Mouse (Mus musculus) kidney, adult 2 months (tissue): ENCODE data around the gene Gm28048. TPM values are rescaled to one million over a fixed set of nuclear protein-coding genes. Genes with fewer than 3 reads are reported as not detected.

Experiments
- DNase-seq: peaks from one replicate; pipeline ENCODE4 v3.0.0; 2021
- H3K27ac ChIP-seq: fragments of 200-500 bp; 2 replicates; pipeline ENCODE4 v1.5.1; 2012; ENCODE audit warnings: low read depth, low read length, control low read depth, inconsistent platforms; ENCODE audit not compliant: insufficient read depth
- H3K27me3 ChIP-seq: fragments of 200-500 bp; replicated peaks from 2 replicates; pipeline ENCODE4 v1.6.1; 2012; ENCODE audit warnings: mild to moderate bottlenecking, moderate library complexity, low read length, inconsistent platforms; ENCODE audit not compliant: control insufficient read depth, insufficient read depth
- H3K36me3 ChIP-seq: fragments of 200-500 bp; 2 replicates; pipeline ENCODE4 v1.6.1; 2012; ENCODE audit warnings: mild to moderate bottlenecking, moderate library complexity, low read length, inconsistent platforms; ENCODE audit not compliant: control insufficient read depth, insufficient read depth
- H3K4me1 ChIP-seq: fragments of 200-500 bp; 2 replicates; pipeline ENCODE4 v1.6.1; 2011; ENCODE audit warnings: low read length; ENCODE audit not compliant: control insufficient read depth, insufficient read depth
- H3K4me3 ChIP-seq: fragments of 200-500 bp; 2 replicates; pipeline ENCODE4 v1.5.1; 2011; ENCODE audit warnings: mild to moderate bottlenecking, low read depth, low read length, control low read depth; ENCODE audit not compliant: insufficient read depth
- CTCF ChIP-seq: fragments of 200-500 bp; conservative IDR thresholded peaks from 2 replicates; pipeline ENCODE4 v1.5.1; 2011; ENCODE audit warnings: low read depth, mild to moderate bottlenecking, control low read depth, low read length, moderate library complexity, mixed read lengths; ENCODE audit not compliant: insufficient read depth, insufficient read length
- POLR2A ChIP-seq: fragments of 200-500 bp; IDR thresholded peaks from one replicate; pipeline ENCODE4 v1.6.1; 2011; ENCODE audit warnings: low read depth, low read length, control low read depth
- WGBS: fragments of 180-500 bp; shearing (Covaris S2); methylation state at CpG from one replicate; pipeline ENCODE4 v1.1.7; 2018; 5-methylcytosine and 5-hydroxymethylcytosine counted together
- polyA plus RNA-seq: library from polyadenylated mRNA; depleted of rRNA; stranded (reverse); fragments of >200 nt; gene quantifications from 2 replicates; pipeline ENCODE4 v1.2.3, GENCODE M21; 2012; rRNA removed

The Gm28048 gene
- polyA plus RNA-seq, 1 experiment, result 1.7 TPM

DNA sequence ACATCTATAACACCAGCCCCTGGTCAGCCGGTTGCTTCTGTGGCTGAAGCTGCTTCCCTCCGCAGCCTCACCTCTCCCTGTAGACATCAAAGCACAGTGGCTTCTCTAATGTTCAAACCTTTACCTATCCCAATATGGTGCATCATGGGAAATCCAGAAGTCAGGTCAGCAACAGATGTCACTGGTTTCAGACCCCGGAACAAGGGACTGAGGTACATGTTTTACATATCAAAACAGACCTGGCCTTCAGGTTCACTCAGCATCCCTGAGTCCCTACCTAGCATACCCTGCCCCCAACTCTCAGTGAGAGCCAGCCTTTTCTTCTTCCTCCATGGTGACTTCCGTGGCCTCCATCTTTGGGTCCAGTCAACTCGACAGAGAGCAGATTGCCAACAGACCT lies 183.0 kb downstream of the Gm28048 start:
- peaks cover 10% of the 10 kb centered on the region for H3K4me1 ChIP-seq
- DNase-seq, result no peak
- 87% methylated on average over 5 of the region's 5 CpGs for WGBS
- H3K36me3 ChIP-seq, result no peaks in the 10 kb centered on the region
- no peak overlapping the region for H3K4me3 ChIP-seq
- H3K27me3 ChIP-seq, result no peaks in the 10 kb centered on the region
- H3K27ac ChIP-seq, result no peak overlapping the region
- no peak for TF ChIP-seq POLR2A
- no peak for TF ChIP-seq CTCF

DNA sequence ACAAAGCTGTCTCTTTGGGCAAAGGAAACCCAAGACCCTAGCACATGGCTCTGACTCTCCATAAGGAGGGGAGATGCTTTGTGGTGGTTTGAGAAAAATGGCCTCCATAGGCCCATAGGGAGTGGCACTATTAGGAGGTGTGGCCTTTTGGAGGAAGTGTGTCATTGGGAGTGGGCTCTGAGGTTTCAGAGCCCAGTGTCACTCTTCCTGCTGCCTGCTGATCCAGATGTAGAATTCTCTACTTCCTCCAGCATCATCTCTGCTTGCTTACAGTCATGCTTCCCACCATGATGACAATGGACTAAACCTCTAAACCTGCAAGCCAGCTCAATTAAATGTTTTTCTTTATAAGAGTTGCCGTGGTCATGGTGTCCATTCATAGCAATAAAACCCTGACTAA lies 187.2 kb downstream of the Gm28048 start:
- no peaks in the 10 kb centered on the region for H3K27me3 ChIP-seq
- 95% methylated on average over 1 of the region's 1 CpGs for WGBS
- H3K27ac ChIP-seq, result no peak overlapping the region
- DNase-seq, result no peak
- no peaks in the 10 kb centered on the region for H3K4me1 ChIP-seq
- H3K36me3 ChIP-seq, result no peaks in the 10 kb centered on the region
- TF ChIP-seq CTCF (no peak), POLR2A (no peak)
- no peak overlapping the region for H3K4me3 ChIP-seq

DNA sequence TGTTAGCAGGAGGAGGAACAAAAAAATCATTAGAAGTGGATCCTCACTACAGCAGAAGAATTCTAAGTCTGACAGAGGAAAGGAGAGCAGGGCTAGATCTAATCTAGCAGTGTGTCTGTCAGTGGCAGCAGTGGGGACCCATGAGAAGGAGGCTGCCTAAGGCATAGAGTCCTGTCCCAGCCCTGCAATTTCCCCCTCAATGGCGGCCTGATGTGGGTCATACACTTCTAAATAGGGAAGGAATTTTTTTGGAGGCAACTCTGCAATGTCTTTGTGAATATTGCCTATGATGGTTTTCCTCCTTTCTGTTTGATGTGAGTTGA lies 188.0 kb downstream of the Gm28048 start:
- no peaks in the 10 kb centered on the region for H3K36me3 ChIP-seq
- no peaks in the 10 kb centered on the region for H3K4me1 ChIP-seq
- no peaks in the 10 kb centered on the region for H3K27me3 ChIP-seq
- no peak for TF ChIP-seq POLR2A
- no peak for TF ChIP-seq CTCF
- no peak for DNase-seq
- no peak overlapping the region for H3K4me3 ChIP-seq
- no peak overlapping the region for H3K27ac ChIP-seq
- 89% methylated on average over 1 of the region's 1 CpGs for WGBS

DNA sequence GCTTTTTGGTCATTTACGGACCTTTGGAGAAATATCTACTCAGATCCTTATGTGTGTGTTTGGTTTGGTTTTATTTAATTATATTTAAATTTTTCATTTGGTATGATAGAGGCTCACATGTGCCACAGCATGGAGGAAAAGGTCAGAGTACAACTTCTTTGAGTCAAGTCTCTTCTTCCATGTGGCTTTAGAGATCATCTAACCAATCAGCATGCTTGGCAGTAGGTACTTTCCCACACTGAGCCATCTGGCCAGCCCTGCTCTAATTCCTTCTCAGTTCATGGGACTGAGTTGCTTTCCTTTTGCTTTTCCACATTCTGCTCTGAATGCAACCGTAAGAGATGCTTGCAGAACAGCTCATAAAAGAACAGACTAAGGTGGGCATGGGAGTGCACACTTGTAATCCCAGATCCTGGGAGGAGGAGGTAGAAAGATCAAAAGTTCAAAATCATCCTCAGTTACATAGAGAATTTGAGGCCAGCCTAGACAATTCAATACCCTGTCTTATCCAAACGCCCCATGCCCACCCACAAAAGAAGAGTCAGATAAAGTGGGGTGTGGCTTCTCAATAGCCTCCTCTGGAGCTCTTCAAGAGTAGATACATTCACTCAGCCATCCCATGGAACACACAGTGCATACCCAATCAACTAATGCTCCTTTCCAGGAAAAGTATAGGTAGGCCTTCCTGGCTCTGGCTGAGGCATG lies 188.6 kb downstream of the Gm28048 start:
- no peak overlapping the region for H3K27ac ChIP-seq
- 94% methylated on average over 3 of the region's 3 CpGs for WGBS
- no peak for TF ChIP-seq CTCF
- TF ChIP-seq POLR2A, result no peak
- no peaks in the 10 kb centered on the region for H3K36me3 ChIP-seq
- no peaks in the 10 kb centered on the region for H3K27me3 ChIP-seq
- DNase-seq, result no peak
- H3K4me1 ChIP-seq, result no peaks in the 10 kb centered on the region
- H3K4me3 ChIP-seq, result no peak overlapping the region

DNA sequence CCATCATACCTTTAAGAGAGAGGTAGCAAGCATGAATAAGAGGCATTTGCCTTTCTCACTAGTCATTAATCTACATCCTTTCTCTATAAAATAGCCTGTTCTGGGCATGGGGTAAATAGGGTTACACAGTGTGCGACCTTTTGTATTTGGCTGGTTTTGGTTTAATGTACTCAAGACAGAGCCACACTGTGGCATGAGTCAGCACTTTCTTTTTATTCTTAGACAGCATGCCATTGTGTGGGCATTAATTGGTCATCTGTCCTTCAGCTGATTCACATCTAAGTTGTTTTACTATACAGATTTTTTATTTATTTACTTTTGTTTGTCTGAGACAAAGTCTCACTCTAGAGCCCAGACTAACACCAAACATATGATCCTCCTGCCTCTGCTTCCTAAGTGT lies 189.7 kb downstream of the Gm28048 start:
- DNase-seq, result no peak

DNA sequence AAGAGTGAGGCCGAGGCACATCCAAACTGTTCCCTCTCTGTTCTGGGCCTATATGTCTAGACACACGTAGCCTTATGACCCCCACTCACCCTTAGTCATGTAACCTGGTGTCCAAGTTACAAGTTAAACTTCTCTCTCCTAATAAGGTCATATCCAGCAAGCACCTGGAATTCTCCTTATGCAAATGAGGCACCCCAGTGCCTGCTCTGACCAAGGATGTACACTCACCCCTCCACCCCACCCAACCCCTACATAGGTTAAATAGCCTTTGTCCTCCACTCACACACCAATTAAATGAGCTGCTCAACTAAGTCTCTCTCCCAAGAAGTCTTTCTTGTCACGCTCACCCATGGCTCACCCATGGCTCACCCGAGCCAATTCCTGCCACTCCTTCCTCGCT lies 190.2 kb downstream of the Gm28048 start:
- H3K27ac ChIP-seq, result no peak overlapping the region
- DNase-seq, result no peak
- H3K36me3 ChIP-seq, result no peaks in the 10 kb centered on the region
- TF ChIP-seq CTCF (no peak), POLR2A (no peak)
- 94% methylated on average over 5 of the region's 5 CpGs for WGBS
- H3K27me3 ChIP-seq, result no peaks in the 10 kb centered on the region
- no peak overlapping the region for H3K4me3 ChIP-seq
- no peaks in the 10 kb centered on the region for H3K4me1 ChIP-seq

More for the DNA sequence above, 189.7 kb downstream of the Gm28048 start:
- H3K27ac ChIP-seq, result no peak overlapping the region
- H3K36me3 ChIP-seq, result no peaks in the 10 kb centered on the region
- no peaks in the 10 kb centered on the region for H3K4me1 ChIP-seq
- H3K27me3 ChIP-seq, result no peaks in the 10 kb centered on the region
- WGBS, result 86% methylated on average over 1 of the region's 1 CpGs
- no peak overlapping the region for H3K4me3 ChIP-seq
- TF ChIP-seq POLR2A (no peak), CTCF (no peak)

DNA sequence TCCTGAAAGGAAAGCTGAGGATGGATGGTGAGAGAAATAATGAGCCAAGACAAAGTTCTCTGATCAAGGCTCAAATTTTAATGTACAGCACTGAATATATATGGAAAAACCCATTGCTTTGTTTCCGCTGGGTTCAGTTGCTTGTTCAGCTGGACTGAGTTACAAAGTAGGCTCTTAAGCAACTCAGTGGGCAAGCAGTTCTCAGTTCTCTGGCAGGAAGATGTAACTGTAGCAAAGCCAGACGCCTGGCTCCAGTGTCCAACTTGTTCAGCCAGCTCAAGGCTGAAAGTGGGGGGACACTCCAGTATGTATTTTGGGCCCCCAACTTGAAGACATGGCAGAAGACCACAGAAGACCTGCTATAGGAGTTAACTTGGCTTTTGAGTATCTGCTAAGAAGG lies 194.1 kb downstream of the Gm28048 start:
- TF ChIP-seq POLR2A (no peak), CTCF (no peak)
- 96% methylated on average over 2 of the region's 2 CpGs for WGBS
- no peaks in the 10 kb centered on the region for H3K27me3 ChIP-seq
- H3K36me3 ChIP-seq, result no peaks in the 10 kb centered on the region
- H3K4me1 ChIP-seq, result no peaks in the 10 kb centered on the region
- DNase-seq, result no peak
- no peak overlapping the region for H3K4me3 ChIP-seq
- H3K27ac ChIP-seq, result no peak overlapping the region

Other genes starting within 250 kb of the Gm28048 start
- 19.5 and 21.0 TPM in 2 replicates for gene B3gnt2, start 121.1 kb downstream of the Gm28048 start, polyA plus RNA-seq
- 5.9 and 6.1 TPM in 2 replicates for gene Zrsr1, start 10.1 kb downstream of the Gm28048 start, polyA plus RNA-seq
- 23.5 and 35.7 TPM in 2 replicates for gene Commd1, start 292 bp upstream of the Gm28048 start, polyA plus RNA-seq
- 109 and 148 TPM in 2 replicates for gene Cct4, start 8.4 kb upstream of the Gm28048 start, polyA plus RNA-seq
- gene Fam161a, start 25.4 kb upstream of the Gm28048 start, polyA plus RNA-seq, result 2.5 and 4.0 TPM in 2 replicates